Mouse (Mus musculus) embryo, embryonic 10.5 days (tissue): ENCODE data around the gene Atf7.

Source experiments
- DNase-seq: peaks from one replicate; pipeline ENCODE4 v3.0.0-alpha.2; 2015; ENCODE audit warnings: low spot score

Gene Atf7

DNA sequence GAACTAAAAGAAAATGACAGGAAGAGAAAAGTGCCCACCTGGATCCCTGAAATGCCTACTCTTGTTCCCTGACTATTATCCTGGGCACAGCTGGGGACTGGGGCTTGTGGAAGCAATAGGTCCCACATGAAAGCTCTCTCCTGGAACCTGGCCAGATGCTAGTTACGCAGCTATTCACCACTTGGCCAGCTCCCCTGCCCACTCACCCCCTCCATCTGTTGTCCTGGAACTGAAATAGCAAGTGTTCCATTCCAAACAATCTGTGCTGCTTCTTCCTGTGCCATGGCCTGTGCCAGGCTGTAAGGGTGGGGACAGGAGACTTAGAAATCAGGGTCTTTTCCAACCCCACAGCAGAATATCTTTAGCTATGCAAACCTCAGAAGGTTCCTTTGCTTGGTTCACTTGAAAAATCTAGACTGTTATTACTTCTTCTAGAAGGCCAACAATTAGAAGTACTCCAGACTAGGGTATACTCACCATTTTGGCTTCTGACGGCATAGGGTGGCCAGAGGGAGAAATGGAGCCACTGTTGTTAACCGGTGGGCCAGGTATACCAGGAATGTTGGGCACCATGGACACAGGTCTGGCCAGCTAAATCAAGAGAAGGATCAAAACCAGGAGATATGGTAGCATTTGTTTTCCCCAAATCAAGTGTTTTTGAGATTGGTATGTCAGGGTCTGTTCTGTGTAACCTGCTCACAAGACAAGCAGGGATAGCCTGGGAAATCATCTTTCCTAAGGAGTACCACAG lies 78.4 kb downstream of the Atf7 start:
- DNase-seq: no peak

DNA sequence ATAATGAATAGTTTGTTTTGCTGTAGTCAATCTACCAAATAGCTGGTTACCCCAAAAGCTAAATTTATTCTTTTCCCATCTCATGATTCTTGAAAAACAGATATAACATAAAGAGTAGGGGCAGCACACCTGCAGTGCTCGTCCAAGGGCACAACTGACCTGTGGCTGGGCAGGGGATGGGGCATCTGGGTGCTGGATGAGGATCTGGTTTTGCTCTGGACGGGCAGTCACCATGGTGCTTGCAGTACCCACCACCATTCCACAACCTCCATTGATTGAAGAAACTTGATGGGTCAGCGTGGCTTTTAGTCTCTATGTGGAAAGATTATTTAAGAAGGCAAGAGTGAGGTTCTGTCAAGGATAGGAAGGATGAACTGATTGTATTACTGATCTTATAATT lies 79.0 kb downstream of the Atf7 start:
- DNase-seq: no peak

DNA sequence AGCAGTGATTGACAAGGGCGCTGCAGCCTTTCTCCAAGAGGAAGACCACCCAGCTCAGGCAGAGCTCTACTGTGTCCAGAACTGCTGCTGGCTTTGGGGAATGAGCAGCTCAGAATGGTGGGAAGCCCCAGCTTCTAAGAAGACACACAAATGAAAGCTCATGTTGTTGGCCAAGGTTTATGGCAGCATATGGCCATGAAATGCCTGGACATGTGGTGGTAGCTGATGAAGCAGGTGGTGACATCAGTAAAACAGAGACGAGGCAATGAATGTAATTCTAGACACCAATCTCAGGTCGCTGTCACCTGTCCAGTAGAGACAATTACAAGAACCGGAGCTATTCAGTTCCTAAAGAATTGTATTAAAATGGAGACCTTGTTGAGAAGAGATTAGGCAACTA lies 80.5 kb downstream of the Atf7 start:
- no peak for DNase-seq

DNA sequence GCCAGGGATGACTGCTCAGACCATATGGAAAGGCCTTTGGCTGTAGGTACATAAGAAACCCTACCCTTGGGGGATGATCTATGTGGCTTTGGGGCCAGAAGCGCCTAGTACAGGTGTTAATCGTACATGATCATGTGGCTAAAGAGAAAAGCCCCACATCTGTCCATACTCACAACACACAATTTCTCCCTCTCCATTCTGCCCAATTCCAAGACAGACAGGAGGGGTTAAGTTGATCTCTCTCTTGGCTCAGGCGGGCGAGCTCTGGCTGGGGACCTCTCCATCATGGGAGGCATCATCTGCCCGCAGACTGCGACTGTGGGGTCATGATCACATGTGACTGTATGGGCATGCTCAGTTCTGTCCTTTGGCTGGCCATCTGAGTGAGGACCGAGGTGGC lies 91.3 kb downstream of the Atf7 start:
- no peak for DNase-seq

DNA sequence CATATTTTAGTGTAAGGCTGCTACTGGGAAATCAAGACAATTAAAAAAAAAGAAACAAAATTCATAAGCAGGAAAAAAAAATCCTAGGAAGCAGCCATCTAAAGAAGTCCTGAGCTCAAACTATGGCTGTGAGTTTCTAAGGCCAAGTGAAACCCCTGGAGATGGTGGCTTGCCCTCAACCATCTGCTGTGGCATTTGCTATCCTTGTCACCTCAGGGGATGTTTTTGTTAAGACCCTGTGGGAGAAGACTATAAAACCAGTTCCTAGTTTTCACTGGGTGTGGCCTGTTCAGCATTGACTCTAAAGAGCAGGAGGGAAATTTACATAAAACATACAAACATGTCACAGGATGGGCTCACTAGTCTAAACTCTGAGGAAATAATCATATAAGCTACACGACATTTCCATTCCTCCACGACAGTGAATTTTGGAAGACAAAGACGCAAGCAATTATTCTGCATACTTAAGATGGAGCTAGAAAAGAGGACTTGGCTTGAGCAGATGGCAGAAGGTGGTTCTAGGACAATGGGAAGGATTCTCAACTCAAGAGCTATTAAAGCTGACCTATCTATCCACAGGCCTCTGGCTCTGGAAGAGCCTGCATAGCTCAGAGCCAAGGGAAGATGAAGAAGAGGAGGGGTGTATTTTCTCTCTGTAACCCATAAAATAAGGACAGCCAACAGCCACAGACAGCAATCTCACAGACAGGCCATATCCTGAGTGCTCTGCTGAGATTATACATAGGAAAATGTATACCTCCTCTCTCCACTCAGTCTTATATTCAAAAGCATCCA lies 93.0 kb downstream of the Atf7 start:
- DNase-seq: no peak

DNA sequence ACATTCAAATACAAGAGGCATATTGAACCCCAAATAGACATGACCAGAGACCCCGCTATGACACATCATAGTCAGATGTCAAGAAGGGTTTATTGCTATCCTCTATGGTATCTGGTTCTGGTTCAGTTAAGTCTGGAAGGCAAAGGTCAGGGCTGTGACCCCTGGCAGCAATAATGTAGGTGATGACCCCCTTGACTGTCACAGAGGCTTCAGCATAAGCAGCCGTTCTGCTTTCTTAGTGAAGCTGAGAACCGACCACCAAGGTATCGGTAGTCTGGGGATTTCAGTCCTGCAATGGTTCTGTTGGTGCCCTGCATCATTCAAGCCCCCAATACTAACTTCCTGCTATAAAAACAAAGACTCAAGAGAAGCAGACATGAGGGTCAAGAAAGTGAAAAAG lies 93.7 kb downstream of the Atf7 start:
- no peak for DNase-seq

DNA sequence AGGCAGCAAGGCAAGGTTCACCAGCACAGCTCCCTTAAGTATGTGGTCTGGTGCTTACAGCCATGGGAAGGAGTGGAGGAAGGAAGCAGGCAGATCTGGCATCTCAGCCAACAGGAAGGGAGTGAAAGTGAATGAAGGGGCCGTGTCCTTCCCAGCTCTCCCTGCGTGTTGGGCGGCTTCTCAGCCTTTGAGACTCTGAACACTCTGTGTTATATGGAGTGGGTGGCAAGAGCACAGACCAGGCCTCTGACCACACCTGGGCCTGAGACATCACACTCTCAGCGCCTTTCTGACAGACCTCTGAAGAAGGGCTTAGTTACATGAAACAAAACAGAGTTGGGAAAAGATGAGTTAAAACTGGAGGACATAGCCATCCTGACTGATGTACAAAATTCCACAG lies 94.7 kb downstream of the Atf7 start:
- no peak for DNase-seq

DNA sequence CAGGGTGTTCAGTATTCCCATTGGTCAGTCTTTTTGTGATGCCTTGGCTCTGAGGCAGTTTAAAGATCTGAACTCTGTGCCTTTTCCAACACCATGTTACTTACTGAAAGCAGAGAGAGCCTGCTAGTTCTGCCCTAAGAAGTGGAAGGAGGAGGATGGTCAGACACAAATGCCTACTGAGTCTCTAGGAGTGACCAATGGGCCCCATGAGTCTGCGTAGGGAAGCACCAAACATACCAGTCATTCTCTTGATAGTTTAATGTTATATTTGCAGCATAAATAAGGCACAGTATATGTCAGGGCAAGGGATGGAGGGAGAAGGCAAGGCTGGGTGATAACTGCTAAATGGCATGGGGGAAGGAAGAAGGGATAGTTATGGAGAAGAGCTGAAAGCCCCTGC lies 96.9 kb downstream of the Atf7 start:
- DNase-seq: no peak

DNA sequence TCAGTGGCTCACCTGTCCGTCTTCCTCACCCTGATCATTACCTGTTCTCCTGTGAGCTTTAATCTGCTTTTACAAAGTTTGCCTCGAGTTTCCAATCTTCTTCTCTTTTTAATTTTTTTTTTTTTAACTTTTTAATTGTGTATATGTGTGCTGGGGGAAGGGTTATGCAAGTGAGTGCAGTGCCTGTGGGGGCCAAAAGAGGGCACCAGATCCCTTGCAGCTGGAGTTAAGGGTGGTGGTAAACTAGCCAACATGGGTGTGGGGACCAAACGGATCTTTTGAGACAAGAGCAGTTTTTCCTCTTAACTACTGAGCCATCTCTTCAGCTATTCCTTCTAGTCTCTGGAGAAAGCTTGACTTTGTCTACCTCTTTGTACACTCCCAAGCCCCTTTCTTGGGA lies 97.3 kb downstream of the Atf7 start:
- DNase-seq: no peak

DNA sequence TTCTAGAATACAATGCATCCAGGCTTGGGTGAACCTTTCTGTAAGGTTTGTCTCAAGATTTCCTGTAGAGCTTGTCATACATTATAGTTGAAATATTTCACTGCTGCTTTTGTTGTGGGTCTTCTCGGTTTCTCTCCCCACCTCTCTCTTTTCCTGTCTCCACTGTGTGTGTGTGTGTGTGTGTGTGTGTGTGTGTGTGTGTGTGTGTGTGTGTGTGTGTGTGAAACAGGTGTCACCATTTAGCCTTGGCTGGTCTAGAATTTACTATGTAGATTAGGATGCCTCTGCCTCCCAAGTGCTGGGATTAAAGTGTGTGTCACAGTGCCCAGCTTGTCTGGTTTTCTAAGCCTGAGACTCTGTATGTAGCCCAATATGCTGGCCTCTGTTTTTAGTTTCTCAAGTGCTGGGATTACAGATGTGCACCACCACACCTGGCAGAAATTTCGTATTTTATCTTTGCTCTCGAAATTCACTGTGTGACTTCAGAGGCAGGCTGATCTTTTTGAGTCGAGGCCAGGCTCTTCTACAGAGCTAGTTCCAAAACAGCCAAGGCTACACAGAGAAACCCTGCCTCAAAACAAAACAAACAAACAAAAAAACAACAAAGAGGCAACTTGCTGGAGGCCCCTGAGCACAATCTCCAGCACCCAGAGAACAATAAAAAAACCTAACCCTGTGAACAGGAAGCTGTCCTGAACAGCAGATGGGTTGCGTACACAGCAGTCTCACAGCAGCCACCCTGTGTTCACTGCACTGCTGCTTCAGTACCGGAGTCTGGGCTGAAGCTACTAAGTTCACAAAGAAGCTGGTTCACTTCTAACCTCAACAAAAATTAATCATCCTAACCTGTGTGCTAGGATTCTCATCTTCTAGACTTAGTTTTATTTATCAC lies 98.9 kb downstream of the Atf7 start:
- DNase-seq: no peak

DNA sequence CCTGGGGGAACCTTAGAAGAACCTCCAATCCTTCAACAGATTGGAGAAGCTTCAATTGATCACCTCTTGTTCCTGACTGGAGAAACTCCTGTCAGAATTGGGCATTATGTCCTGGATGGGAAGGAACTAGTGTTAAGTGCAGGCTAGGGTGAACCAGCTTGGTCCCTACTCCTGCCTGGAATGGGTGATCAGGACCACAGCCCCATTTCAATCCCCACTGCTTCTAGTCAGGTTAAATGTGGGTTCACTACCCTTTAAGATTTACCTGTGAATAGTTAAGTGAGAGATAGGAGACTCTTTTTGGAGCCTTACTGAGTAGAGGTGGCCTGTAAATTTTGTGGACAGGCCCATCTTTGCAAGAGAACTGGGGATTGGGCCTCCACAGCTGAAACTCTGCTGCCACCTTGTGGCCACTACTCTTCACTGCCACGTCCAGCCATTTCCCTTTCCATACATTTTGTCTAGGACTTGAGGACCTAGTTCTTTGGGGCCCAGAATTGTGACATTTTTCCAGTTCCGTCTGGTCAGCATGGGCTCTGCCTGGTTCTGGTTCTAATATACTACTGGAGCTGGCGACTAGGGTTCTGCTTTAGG lies 100.3 kb downstream of the Atf7 start, which contains the start of gene Npff:
Npff (minus strand) TSS at position 51 of the 594 bp plus-strand sequence.
- DNase-seq: peak; percentile 89

DNA sequence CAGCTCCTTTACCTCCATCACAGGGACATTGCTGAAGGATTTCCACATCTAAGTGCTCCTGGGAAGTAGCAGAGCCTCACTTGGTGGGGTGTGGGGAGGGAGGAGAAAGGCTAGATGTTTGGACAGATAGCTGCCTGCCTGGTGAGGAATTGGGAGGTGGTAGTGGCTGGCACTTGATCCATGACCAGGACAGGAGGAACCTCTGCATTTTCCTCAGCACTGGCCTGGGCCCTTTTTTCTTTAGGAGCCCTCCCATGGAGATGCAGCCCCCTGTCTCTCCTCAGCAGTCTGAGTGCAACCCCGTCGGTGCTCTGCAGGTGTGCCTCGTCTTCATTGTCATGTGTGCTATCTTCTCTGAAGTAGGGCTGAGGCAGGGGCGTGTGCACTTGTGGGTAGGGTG lies 103.8 kb downstream of the Atf7 start:
- no peak for DNase-seq

DNA sequence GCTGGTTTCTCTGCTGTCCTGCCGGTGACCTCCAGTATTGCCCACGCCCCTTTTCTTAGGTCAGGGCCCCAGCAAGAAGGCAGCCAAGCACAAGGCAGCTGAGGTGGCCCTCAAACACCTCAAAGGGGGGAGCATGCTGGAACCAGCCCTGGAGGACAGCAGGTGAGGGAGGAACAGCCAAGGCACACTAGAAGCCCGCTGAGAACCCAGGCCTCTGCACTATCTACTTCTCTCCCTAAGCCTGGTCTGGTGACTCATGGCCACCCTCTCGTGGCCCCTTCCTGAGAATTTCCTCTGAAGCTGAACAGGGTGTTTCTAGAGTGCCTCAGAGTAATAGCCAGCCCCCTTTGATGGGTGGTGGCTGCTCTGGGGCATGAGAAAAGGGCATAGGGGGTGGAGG lies 104.8 kb downstream of the Atf7 start:
- DNase-seq: no peak

DNA sequence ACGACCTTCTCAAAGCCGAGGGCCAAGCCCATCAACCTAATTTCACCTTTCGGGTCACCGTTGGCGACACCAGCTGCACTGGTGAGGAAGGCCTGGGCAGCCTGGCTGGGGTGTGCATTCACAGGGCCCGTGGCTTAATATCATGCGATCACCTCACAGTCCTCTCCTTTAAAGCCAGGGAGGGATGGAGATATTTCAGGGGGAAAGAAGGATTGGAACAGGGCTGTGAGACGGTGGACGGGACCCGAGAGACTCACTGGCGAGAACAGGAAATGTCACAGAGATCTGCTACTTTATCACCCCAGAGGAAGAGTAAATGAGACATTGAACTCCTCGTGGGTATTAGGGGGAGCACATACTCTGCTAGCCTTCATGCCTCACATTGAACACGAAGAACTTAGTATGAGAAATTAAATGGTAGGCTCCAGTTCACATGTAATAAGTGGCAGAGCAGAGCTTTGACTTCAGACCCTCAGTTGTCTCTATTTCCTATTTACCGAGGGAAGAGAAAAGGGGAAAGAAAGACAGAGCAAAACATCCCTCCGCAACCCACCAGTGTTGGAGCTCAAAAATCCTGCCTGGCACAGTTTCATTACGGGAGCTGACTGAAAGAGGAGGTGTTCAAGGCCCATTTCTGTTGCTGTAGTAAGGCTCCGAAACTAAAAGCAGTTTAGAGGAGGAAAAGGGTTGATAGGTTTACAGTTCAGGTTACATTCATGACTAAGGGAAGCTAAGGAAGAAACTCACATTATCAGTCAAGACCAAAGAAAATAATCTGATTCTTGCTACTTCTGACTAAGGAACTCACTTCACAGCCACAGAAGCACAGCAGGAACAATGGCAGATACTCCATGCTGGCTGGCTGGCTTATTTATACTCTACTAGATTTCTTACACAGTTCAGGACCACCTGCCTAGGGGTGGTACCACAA lies 105.8 kb downstream of the Atf7 start:
- no peak for DNase-seq

DNA sequence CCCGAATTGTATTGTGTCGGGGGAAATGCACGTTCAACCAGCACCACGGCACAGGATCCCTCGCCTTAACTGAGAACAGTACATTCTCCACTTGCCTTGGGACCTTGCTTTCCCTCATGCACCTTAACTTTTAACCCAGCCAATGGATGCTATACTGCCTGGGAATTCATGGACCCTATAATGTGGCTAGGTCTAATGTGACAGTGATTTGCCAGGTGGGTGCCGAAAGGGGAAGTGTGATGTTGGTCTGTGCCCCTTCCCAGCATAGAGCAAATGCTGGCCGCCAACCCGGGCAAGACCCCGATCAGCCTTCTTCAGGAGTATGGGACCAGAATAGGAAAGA lies 106.4 kb downstream of the Atf7 start:
- DNase-seq: no peak

DNA sequence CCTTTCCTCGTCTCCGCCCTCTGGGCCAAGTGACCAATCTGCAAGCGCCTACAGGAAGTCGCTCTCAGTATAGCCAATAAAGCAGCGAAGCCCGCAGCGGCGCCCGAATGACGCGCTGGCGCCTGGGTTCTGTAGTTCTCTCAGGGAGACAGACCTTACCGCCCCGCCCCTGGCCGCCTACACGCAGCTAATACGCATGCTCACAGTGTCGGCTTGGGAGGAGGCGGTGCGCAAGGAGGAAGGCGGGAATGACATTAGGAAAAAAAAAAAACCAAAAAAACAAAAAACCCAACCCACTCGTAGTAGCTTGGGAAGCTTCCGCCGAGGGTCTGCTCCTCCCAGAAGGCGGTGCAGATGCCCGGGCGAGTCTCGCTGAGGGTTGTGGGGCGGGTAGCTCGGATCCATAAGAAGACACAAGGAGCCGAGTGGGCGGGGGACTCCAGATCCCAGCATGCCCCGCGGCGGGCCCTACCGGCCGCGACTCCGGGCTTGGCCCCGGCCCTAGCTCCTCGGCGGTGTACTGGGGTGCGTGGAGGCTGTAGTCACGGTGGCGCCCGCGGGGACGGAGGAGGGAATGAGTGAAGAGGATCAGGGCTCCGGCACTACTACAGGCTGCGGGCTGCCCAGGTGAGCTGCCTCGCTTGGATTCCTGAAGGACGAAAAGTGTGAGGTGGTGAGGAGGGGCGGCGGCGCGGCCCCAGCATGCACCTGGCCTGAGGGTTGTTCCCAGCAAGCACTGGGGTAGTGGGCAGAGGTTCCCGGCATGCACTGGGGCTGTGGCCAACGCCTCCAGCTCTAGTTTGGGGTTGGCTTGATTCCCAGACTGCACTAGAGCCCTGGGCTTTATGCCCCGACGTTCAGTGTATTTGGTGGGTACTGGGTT lies 107.0 kb downstream of the Atf7 start, which contains the start of gene Tarbp2:
Tarbp2 (plus strand) TSS at position 217 of the 883 bp plus-strand sequence.
- DNase-seq: peak; percentile 100

DNA sequence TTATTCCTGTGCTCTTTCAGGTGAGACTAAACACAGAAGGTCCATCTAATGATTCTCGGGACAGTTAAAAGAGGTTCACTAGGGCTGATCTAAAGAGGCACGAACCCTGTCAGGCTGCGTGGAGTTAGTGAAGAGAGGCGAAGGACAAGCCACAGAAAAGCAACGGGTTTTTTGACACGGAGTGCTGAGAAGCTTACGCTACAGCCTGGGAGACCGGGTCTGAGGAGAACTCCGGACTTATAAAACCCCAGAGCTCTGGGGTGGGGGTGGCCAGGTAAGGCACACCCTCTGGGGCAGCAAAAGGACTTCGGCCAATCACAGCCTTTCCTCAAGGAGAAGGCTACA lies 107.7 kb downstream of the Atf7 start:
- DNase-seq: no peak

DNA sequence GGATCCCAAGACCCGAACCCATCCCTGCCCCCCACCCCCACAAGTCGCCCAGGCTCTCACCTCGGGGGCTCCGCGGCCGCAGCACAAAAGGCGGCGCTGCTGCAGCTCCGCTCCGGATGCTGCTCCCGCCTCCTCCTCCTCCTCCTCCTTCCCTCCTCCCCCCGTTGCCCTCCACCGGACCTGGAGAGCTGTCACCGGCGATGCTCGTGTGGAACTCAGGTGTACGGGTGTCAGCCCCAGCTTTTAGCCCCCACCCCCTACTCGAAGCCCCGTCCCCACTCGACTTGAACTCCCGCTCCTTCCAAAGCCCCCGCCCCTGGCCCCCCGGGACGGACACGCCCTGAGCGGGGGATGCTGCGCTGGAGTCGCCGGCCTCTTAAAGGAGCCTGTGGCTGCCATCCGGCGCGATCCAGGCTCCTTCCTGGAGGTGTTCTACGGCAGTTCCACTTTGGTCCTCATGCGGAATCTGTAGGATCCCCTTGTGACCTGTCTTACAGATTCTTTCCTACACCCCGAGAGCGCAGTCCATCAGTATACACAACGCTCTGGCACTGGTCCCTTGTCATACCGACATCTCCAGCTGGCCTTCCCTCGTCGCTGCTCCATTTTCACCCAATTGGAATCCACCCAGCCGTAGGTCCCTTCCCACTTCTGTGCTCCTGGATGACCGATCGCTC lies 108.4 kb downstream of the Atf7 start, which contains the start of gene Map3k12:
Map3k12 (minus strand) TSS at position 337 of the 677 bp plus-strand sequence.
- DNase-seq: peak; percentile 82

DNA sequence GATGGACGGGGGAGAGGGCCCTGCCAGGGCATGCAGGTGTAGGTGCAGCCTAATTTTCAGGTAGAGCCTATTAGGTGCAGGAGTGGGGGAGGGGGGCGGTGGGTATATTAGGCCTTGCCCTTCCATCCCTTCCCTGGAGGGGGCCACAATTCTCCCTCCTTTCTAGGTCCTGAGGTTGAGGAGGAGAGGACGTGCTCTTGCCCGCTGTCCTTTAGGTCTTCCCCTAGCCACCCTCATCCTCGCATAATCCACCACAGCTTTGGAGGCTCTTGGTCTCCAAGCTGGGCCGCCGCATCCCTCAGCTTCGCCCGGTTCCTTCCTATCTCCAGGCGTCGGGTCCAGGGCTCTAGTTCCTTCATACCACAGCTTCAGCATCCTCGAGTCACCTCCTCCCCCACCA lies 109.0 kb downstream of the Atf7 start:
- no peak for DNase-seq
